Mouse (Mus musculus) c-Kit-positive CD71-positive TER-119-positive erythroid progenitor cells, embryonic 14.5 days (primary cell): ENCODE results near the gene Dao.

Experiments
- DNase-seq: peaks from one replicate; pipeline ENCODE4 v3.0.0-alpha.2; 2013; ENCODE audit warnings: low spot score

Dao gene

GRCm38 (mm10) chr5:114067982-114068381 is 64.5 kb downstream of the Dao start:
- DNase-seq: no peak

DNA sequence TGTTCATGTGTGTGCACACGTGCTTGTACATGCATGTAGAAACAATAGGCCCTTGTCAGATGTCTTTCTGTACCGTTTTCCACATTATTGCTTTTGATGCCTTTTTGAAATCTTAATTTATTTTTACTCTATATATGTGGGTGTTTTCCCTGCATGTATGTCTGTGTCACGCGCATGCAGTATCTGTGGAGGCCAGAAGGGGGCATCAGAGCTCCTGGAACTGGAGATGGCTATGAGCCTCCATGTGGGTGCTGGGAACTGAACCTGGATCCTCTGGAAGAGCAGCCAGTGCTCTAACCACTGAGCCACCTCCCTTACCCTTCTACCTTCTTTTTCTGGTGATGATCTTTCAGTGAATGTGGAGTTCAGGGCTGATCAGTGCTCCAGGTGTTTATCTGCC is 67.4 kb downstream of the Dao start:
- no peak for DNase-seq

DNA sequence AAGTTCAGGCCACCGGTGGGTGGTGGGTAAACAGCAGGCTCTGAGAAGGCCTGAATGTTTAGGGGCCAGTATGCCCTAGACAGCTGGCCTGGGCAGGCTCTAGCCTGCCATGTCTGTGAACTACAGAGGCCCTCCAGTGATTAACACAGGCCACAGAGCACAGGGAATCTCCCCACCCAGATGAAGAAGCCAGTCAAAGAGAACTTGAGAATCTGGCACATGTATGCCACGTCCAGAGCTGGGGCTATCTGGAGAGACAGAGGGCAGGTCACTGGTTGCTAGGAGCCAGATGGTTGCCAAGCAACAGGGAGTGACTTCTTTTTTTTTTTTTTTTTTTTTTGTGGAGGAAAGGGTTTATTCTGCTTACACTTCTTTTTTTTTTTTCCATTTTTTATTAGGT is 68.8 kb downstream of the Dao start:
- no peak for DNase-seq
